Mouse (Mus musculus) ovary, postnatal 36 days (tissue): ENCODE results near the gene Aldh6a1.

ENCODE experiments used
- DNase-seq: peaks from one replicate; pipeline ENCODE4 v3.0.0; 2022; ENCODE audit warnings: low spot score, mixed read lengths

Aldh6a1 gene

DNA sequence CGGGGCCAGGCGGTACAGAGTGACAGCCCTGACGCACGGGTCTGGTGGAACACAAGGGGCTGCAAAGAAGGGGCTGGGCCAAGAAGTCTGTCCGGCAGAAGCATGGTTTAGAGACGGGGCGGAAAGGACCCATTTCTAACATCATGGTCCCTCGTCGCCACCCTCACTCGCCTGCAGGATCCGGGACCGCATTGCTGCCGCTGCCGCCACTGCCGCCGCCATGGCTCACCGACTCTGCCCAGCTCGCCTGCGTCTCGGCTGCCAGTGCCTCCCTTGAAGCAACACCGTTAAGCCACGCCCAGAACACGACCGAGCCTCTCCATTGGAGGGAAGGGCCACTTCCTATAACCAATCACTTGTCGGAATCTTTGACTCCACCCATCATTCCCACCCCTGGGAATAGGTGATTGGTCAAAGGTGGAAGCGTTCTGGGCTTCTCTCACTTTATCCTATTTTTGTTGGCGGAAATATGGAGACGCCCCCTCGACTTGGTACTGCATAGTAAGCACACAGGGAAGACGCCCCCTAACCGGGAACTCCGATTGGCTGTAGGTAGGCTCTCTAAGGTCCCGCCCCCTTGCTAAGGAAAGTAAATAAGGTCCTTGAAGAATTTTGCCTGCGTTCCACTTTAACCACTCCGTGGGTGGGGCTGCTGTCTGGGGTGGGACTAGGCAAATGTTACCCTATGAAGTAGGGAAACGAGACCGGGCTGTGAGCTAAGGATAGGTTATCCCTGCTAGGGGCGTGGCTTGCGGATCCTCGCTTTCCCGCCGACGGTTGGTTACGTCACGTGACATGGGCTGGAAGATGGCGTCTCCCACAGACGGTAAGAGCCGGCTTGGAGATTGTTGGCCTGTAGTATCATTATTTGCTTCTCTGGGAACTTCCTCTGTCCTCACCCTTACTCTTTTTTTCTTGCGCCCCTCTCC is at the start of gene Aldh6a1, which contains the start of gene Lin52:
TSS of gene Aldh6a1 (minus strand) at position 287 of the 929 bp plus-strand sequence.
TSS of gene Lin52 (plus strand) at position 705 of the 929 bp plus-strand sequence.
- peak; percentile 93 for DNase-seq

DNA sequence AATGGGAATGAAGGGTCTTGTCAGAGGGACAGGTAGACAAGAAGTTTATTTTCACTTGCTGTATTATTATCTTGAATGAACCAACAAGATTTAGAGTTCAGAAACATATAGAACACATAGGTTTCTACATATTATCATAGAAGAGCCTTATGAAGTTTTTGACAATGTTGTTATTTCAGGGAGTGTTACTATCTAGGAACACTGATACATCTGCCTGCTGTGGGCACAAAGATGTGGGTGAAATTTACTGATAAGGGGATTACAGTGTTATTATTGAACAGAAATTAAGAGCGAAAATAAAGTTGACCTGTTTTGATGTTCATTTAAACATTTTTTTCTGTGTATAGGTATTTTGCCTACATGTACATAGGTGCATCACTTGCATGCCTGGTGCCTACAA is 46.0 kb upstream of the Aldh6a1 start:
- no peak for DNase-seq

DNA sequence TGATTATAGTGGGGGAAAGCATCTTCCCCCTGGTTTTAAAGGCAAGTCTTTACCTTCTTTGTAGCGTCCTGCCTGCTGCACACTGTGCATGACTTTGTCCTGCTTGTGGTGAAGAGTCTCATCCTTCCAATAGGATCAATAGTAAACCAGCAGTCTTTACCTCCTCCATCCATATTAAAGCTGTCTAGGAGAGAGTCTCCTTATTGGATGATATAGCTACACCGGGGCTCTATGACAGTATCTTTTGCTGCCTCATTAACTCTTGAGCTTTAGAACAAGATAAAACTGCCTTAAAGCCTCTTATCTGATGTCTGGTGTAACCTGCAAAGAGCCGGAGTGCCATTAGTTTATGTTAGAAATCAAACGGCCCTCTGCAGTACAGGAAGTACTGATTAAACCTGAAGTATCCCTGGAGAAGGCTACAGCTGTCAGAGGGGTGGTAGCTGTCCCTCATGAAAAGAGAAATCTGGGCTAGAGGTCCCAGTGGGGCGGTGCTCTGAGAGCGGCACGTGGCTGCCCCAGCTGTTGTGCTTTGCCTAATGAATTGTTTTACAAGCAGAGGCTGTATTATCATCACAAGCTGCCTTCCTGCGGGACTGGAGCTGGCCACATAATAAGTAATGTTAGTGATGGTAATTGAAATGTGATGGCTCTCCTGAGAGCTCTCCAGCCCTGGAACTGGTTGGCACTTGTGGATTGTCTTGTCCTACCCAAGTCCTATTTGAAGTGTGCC is 36.7 kb upstream of the Aldh6a1 start:
- peak; percentile 12 for DNase-seq

DNA sequence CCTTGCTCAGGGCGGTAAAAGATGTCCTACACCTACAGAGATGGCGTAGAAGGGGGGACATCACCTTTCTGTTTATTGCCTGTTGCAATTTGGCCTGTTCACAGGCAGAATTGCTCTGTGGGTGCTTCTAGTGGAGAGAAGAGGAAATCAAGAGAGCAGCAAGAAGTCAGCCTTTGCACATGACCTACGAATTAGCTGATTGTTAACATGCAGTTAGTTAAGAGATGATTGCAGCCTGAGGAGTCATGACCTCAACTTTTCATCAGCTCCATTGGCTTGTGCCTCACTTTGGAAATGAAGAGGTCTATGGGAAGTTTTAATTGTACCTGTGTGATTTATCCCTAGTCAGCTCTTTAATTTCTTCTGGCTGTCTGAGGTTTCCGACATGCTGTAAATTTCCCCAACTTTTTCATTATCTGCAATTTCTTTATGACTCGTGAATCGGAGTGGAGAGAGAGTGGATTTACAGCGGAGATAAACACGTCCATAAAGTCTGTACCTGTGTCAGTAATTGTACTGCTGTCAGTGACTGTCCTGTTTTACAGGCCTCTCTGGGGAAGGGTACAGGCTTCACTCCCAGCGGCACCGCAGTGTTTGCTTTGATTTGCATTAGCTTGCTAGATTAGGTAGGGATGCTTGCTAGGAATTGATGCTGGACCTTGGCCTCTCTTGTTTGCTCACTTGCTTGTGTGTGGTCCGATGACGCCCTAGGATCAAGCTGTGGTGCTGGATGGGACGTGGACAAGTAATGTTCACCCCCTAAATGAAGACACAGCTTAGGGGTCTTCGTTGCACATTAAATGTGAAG is 32.2 kb upstream of the Aldh6a1 start:
- no peak for DNase-seq

DNA sequence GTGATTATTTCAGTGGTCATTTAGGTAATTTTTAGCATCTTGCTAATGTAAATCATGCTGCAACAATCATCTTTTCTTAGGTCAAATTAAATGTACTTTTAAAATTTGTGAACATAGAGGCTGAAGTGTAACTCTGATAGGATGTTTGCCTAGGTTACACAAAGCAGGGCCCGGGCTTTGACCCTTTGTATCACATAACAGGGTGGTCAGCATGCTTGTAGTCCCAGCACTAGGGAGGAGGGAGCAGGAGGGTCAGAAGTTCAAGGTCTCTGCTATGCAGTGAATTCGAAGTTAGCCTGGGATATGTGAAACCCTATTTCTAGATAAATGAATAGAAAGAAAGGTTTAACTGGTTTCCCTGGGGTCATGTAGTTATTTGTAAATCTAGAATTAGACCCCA is 30.4 kb upstream of the Aldh6a1 start:
- no peak for DNase-seq

DNA sequence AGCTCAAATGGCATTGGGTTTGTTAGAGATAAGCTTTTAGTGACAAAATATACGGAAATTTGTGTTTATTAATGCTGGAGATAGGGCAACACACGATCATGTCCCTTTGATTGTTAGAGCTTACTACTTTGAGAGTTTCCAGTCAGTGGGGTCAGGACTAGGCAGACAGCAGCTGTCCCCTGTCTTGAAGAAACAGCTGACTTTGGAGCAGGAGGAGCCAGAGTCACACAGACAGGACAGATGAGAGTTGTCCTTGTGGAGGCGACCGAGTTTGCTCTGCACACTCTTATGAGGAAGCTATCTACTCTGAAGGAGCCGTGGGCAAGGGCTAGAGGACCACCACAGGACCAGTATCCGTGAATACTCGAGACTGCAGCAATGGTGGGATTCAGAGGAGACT is 28.1 kb upstream of the Aldh6a1 start:
- no peak for DNase-seq

DNA sequence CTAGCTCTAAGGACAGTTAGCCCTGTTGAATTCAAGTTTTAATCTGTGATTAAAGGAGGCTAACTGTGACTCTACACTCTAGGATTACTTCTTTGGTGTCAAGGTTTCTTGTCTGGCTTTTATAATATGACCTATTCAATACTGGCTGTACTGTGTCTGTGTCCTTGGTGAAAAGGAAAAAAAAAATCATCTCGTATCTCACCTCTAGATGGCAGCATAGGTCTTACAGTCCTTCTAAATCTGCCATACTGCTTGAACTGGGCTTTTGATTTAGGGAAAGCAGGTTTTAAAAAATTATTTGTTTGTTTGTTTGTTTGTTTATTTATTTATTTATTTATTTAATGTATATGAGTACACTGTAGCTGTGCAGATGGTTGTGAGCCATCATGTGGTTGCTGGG is 17.9 kb upstream of the Aldh6a1 start:
- DNase-seq: no peak

DNA sequence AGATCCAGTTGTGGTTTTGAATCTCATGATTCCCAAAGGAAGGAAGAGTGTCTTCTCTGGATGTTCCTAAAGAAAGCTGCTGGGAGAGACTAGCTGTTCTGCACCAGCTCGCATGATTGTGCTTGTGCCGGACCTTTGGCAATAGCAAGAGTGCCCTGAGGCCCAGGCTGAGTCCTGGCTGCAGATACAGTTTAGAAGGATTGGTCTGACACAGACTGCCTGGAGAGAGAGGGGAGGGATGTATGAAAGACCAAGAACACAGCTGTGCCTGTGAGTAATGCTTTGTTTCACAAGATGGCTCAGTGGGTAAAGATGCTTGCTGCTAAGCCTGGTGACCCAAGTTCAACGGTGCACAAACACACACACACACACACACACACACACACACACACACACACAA is 12.1 kb upstream of the Aldh6a1 start:
- no peak for DNase-seq

- no peak for DNase-seq
These were observed 10.6 kb upstream of the Aldh6a1 start for GRCm38 (mm10) chr12:84461416-84461815.

- no peak for DNase-seq
These were observed 9.0 kb upstream of the Aldh6a1 start for GRCm38 (mm10) chr12:84459845-84460244.

DNA sequence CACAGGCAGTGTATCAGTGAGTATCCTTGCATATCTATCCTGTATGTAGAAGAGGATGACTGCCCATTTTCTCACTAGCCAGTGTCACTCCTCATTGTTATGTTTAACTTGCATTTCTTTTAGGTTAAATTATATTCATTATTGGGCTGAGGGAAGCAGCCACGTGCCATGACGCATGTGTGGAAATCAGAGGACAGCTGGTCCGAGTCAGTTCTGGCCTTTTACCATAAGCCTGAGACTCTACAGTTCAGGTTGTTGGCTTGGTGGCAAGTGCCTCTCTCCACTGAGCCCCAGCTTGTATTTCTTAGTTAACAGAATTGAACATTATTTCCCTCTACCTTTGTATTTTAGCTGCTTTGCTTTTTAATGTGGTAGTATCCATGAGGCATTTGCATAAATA is 6.1 kb upstream of the Aldh6a1 start:
- DNase-seq: no peak

DNA sequence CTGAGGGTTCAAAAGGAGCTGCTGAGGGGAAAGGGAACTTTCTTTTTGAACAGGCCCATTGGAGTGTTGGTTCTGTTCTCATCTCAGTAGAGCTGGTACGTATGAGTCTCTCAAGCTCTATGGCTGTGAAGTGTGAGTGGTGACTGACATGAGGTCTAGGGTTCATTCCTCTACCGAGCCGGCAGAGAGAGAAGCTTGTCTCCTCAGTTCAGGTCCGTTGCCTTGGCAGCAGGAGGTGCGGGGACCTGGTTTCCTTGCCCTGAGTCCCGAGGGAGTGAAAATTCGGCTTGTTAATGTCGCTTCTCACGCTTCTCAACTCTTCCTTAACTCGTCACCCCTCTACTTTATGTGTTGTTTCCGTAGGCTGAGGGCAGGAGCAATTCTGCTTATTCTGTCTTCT is 997 bp upstream of the Aldh6a1 start:
- DNase-seq: peak; percentile 4

DNA sequence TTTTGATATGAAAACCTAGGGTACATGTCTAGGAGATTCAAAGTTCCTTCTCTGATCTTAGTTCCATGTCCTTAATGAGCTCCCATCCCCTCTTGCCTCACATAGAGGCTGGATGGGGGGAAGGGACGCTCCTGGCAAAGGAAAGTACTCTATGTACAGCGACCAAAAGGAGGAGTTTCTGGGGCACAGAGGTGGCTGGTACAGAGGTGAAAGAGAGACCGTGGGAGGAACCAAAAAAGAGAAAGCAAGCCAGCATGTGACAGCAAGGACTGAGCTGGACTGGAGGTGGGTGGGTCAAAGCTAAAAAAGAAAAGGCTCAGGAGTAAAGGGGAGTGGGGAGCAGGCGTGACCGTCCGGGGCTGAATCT is 470 bp downstream of the Aldh6a1 start:
- DNase-seq: no peak

- no peak for DNase-seq
These were observed 917 bp downstream of the Aldh6a1 start for GRCm38 (mm10) chr12:84449887-84450286.

DNA sequence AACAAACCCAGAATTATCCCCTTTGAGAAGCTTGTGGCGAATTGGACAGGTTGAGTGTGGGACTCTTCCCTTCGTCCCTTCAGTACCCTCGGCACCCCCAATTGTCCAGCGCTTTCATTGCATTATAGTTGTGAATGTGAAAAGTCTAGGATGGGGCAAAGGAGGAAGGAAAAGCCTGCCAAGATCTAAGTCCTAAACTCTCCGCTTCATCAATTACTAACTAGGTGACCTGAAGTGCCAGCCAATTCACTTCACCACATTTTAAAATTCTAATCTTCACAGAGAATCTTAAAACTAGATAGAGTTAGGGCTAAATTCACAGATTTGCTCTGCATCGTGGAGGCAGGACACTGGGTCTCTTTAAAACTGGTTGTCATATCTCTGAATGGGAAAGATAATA is 2.6 kb downstream of the Aldh6a1 start:
- no peak for DNase-seq

DNA sequence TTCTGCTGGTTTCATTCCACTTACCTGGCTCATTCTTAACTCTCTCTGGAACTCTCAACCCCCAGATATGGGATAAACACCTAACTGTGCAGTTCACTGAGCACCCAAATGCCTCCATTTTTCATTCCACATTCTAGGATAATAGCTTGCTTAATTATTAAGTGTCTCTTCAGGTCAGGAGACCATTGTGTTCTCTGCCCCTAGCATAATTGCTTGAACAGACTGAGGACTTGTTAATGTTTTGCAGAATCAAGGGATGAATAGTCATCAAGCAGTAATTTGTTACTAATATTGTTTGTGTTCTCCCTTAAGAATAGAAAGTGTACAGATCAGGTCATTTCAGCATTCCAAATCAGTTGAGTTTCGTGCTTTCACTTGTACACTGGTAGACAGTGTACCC is 3.4 kb downstream of the Aldh6a1 start:
- no peak for DNase-seq

DNA sequence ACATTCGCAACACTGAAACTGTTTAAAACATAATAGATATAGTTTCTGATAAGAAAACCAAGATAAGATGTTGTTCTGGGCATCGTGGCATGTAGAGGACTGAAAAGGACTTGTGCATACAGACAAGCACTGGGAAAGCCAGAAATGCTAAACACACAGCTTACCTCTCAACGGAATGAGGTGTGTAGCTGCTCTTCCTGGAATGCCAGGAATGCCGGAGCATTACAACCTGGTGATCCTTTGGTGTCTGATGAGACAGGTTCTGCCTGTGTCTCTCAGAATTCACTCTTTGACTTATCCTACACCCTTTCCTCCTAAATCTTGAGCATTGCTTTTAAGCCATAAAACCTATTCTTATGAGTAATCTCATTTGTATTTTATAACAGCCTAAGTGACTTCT is 8.3 kb downstream of the Aldh6a1 start:
- DNase-seq: no peak

DNA sequence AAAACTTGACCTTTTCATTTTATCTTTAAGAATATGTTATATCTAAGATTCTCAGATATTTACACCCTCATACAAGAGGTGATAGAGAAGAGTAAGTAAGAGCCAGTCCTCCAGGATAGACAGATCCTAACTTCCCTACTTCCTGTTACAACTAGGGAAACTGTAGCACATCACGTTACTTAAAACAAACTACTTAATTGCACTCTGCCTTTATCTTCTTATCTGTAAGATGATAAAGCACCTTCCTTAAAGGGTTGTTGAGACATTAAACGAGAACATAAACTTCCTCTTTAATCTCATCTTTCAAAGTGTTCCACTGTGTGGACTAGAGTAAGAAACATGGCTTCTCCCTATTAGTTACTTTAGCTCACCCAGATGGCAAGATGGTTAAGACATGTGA is 12.1 kb downstream of the Aldh6a1 start:
- DNase-seq: no peak

DNA sequence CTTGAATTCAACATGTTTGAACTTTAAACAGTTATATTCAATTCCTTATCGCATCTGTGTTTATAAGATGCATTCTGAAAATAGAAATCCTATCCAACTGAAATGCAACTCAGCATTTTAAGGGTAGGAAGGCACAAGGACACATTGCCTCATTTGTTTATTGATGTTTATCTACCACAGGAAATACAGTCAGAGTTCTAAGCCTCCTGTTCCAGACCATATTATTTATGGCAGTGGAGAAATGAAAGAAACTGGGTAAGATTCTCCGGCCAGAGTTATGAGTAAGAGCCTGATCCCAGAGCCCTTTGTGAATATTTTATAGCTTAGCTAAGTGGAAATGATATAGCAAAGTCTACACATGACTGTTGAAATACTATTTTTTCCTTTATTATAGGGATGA is 21.0 kb downstream of the Aldh6a1 start:
- no peak for DNase-seq

- DNase-seq: no peak
These were observed 26.8 kb downstream of the Aldh6a1 start for GRCm38 (mm10) chr12:84423990-84424389.

- no peak for DNase-seq
These were observed 33.2 kb downstream of the Aldh6a1 start for GRCm38 (mm10) chr12:84417605-84417922.

DNA sequence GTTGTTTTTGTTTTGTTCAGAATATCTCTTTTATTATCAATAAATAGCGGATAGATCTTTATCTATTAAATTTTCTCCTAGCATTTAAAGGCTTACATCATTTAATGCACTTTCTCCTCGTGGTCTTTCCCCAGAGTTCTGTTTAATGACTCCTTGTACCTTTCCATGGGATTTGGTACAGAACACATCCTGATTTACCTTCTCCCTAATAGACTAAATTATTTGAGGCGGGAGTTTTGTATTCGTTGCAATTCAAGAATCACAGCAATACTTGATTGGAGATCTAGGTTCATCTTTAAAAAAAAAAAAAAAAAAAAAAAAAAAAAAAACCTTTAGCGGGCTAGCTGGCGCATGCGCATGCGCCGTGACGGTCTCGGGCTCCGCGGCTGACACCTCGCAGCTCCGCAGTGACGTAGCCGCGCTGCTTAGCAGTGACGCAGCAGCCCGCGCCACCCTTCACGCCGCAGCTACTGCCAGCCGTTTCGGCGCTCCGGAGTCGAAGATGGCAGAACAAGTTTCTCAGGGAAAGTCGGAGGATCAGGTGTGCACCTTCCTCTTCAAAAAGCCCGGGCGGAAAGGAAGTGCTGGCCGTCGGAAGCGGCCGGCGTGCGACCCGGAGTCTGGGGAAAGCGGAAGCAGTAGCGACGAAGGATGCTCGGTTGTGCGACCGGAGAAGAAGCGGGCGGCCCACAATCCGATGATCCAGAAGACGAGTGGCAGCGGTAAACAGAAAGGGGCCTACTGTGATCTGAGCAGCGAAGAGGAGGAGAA is 33.8 kb downstream of the Aldh6a1 start, which contains the start of gene Rnf113a2:
TSS of gene Rnf113a2 (plus strand) at position 363 of the 771 bp plus-strand sequence.
- peak; percentile 80 for DNase-seq
